Mouse (Mus musculus): Measurements from ENCODE around the gene Psmd1.

GRCm38 (mm10) chr1:86046833-86047563, 17.2 kb upstream of the Psmd1 start:
- TF ChIP-seq GATA1 (IDR thresholded peaks at IDR 0.05; ENCODE audit: borderline replicate concordance, low read length) (no peak), CTCF (IDR thresholded peaks at IDR 0.05; ENCODE audit: low read depth, low read length) (no peak), TAL1 (conservative IDR thresholded peaks at IDR 0.05; ENCODE audit: low read depth, low read length) (no peak)

All from G1E (cell line).